Mouse (Mus musculus) limb, embryonic 14.5 days (tissue): ENCODE data around the gene Ddx58. TPM values are rescaled to one million over a fixed set of nuclear protein-coding genes. Genes with fewer than 3 reads are reported as not detected.
A peak's percentile ranks its signal among the peaks of the same experiment; 100 is the strongest.

Experiments
- ATAC-seq: fragments of 200-750 bp; cut with Nextera tagmentation; 2 replicates; pipeline ENCODE4 v1.8.0; 2017; ENCODE audit warnings: low read depth, moderate number of reproducible peaks, moderate TSS enrichment; ENCODE audit not compliant: low FRiP score
- DNase-seq: peaks from one replicate; pipeline ENCODE4 v3.0.0-alpha.2; 2015; ENCODE audit warnings: low spot score
- H3K27ac ChIP-seq: fragments of 300-500 bp; sonication (generic); replicated peaks from 2 replicates; pipeline ENCODE4 v1.5.1; 2014; ENCODE audit warnings: low read depth, mild to moderate bottlenecking, low read length, moderate library complexity, mixed read lengths
- H3K27me3 ChIP-seq: fragments of 300-500 bp; sonication (generic); 2 replicates; pipeline ENCODE4 v1.6.1; 2014; ENCODE audit warnings: low read length, mixed read lengths; ENCODE audit not compliant: control insufficient read depth, insufficient read depth
- H3K36me3 ChIP-seq: fragments of 300-500 bp; sonication (generic); 2 replicates; pipeline ENCODE4 v1.6.1; 2014; ENCODE audit warnings: mild to moderate bottlenecking, low read length, moderate library complexity, mixed read lengths; ENCODE audit not compliant: control insufficient read depth, insufficient read depth
- H3K4me1 ChIP-seq: fragments of 300-500 bp; sonication (generic); 2 replicates; pipeline ENCODE4 v1.6.1; 2014; ENCODE audit warnings: antibody characterized with exemption, low read length, mixed read lengths; ENCODE audit not compliant: control insufficient read depth, insufficient read depth
- H3K4me2 ChIP-seq: fragments of 300-500 bp; sonication (generic); replicated peaks from 2 replicates; pipeline ENCODE4 v1.6.1; 2014; ENCODE audit warnings: low read depth, mild to moderate bottlenecking, low read length, moderate library complexity; ENCODE audit not compliant: severe bottlenecking
- H3K4me3 ChIP-seq: fragments of 300-500 bp; sonication (generic); replicated peaks from 2 replicates; pipeline ENCODE4 v1.5.1; 2014; ENCODE audit warnings: low read length
- H3K9ac ChIP-seq: fragments of 300-500 bp; sonication (generic); 2 replicates; pipeline ENCODE4 v1.6.1; 2014; ENCODE audit warnings: mild to moderate bottlenecking, low read depth, low read length, moderate library complexity; ENCODE audit not compliant: severe bottlenecking
- H3K9me3 ChIP-seq: fragments of 300-500 bp; sonication (generic); 2 replicates; pipeline ENCODE4 v1.6.1; 2016; ENCODE audit warnings: low read length; ENCODE audit not compliant: control insufficient read depth
- POLR2A ChIP-seq: fragments of 200-500 bp; IDR thresholded peaks from 2 replicates; pipeline ENCODE4 v1.8.0; 2012; ENCODE audit warnings: inconsistent platforms, mild to moderate bottlenecking, moderate library complexity, borderline replicate concordance; ENCODE audit not compliant: insufficient read depth, insufficient read length; ENCODE audit errors: extremely low read depth
- WGBS: fragments of 180-500 bp; shearing (Covaris S2); extraction: QIAGEN DNeasy Blood & Tissue Kit; methylation state at CpG from one replicate; pipeline ENCODE4 v1.1.7; 2014; 5-methylcytosine and 5-hydroxymethylcytosine counted together
- polyA plus RNA-seq, 2 experiments: library from polyadenylated mRNA; depleted of rRNA in 1 of 2; stranded (reverse) in 1 of 2; unstranded in 1 of 2; fragments of >200 nt; fragmentation: Nextera tagmentation in 1 of 2; extraction: Ambion mirVana in 1 of 2; gene quantifications; 2 replicates each; pipeline versions ENCODE4 v1.2.1 to v1.2.3; 2012 to 2014

Ddx58 gene
- polyA plus RNA-seq, 2 experiments, result 10.3 to 10.7 TPM

DNA sequence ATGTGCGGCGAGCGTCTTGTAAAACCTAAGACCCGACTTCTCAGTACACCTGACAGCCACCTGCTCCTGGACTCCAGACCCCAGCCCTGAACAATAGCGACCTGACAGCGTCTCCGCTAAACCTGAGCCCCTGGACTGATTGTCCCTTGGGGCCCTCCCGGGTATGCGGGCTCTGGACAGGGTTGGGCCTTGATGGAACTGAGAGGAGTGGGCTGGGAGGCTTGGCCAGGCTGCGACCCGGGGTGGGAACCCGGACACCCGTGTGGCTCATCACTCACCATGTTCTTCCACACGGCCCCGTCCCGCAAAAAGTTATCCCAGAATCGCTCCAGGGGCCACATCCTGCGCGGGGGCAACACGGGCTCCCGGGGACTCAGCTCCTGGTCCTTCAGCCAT, 39.2 kb upstream of the Ddx58 start:
- no peak for TF ChIP-seq POLR2A
- 0% methylated on average over 21 of the region's 21 CpGs for WGBS
- H3K9ac ChIP-seq, result peak overlapping the region; percentile 90
- H3K27me3 ChIP-seq, result no peaks in the 10 kb centered on the region
- peak overlapping the region; percentile 83 for H3K4me2 ChIP-seq
- no peaks in the 10 kb centered on the region for H3K9me3 ChIP-seq
- peak overlapping the region; percentile 67; the same call in 1 of the 2 replicates for H3K27ac ChIP-seq
- H3K36me3 ChIP-seq, result peaks cover 10% of the 10 kb centered on the region
- H3K4me1 ChIP-seq, result peaks cover 9% of the 10 kb centered on the region
- DNase-seq, result no peak
- H3K4me3 ChIP-seq, result peak overlapping the region; percentile 98
- peak; percentile 64 for ATAC-seq

GRCm38 (mm10) chr4:40269430-40270032, 29.9 kb upstream of the Ddx58 start, which contains the start of the genes Smim27 and Topors:
Smim27 (plus strand) TSS chr4:40269579.
Topors (minus strand) TSS chr4:40269850.
- ATAC-seq, result peak; percentile 97
- under 1% methylated on average over 38 of the region's 38 CpGs for WGBS
- peak within 1 kb of the TSS; percentile 98 for H3K27ac ChIP-seq

GRCm38 (mm10) chr4:40268835-40269234, 29.2 kb upstream of the Ddx58 start:
- H3K36me3 ChIP-seq, result peaks cover 36% of the 10 kb centered on the region
- H3K9ac ChIP-seq, result peak overlapping the region; percentile 90
- no peaks in the 10 kb centered on the region for H3K9me3 ChIP-seq
- peak overlapping the region; percentile 82 for H3K4me3 ChIP-seq
- no peak for ATAC-seq
- WGBS, result 0% methylated on average over 16 of the region's 16 CpGs
- H3K4me1 ChIP-seq, result peaks cover 9% of the 10 kb centered on the region
- TF ChIP-seq POLR2A, result no peak
- DNase-seq, result peak; percentile 6
- H3K27ac ChIP-seq, result peak overlapping the region; percentile 98
- peak overlapping the region; percentile 86 for H3K4me2 ChIP-seq
- H3K27me3 ChIP-seq, result no peaks in the 10 kb centered on the region

More at GRCm38 (mm10) chr4:40269430-40270032, 29.9 kb upstream of the Ddx58 start, which contains the start of the genes Smim27 and Topors:
- Histone ChIP-seq H3K4me3 (peak within 1 kb of the TSS; percentile 82), H3K4me2 (peak within 1 kb of the TSS; percentile 86), H3K9ac (peak within 1 kb of the TSS; percentile 90), H3K9me3 (no peaks in the 10 kb centered on the region), H3K36me3 (peaks cover 36% of the 10 kb centered on the region), H3K27me3 (no peaks in the 10 kb centered on the region), H3K4me1 (peaks cover 9% of the 10 kb centered on the region)
- DNase-seq, result peak; percentile 98
- peak; percentile 90; the same call in 1 of the 2 replicates for TF ChIP-seq POLR2A

DNA sequence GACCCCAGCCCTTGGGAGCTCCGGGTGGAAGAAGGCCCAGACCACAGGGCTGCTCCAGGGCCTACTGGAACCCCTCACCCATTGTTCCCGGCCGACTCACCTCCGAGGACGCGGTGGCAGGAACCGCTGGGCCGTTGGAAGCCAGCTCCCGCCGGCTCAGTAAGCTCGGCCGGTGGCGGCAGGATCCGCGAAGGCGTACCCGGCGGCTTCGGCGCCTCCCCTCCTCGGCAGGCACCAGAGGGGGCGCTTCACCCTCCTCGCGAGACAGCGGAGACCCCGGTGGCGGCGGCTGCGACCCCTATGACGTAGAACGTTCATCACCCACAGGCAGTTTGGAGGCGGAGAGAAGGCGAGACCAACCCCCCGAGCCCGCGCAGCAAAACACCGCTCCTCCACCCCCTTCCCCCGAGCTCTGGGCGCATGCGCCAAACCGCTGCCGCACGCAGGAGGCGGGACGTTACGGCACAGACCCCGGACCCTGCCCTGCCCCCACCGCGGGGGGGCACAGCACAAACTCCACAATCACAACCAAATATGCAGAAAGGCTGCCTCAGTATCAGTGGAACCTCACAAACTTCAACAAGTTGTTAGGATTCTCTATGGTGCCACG, 28.7 kb upstream of the Ddx58 start:
- Histone ChIP-seq H3K4me3 (peak overlapping the region; percentile 82), H3K9me3 (no peaks in the 10 kb centered on the region), H3K36me3 (peaks cover 36% of the 10 kb centered on the region), H3K27ac (peak overlapping the region; percentile 98), H3K9ac (peak overlapping the region; percentile 90), H3K4me2 (peak overlapping the region; percentile 86), H3K4me1 (peaks cover 9% of the 10 kb centered on the region), H3K27me3 (no peaks in the 10 kb centered on the region)
- under 1% methylated on average over 44 of the region's 50 CpGs for WGBS
- 0 out of 2 replicates have a peak, but pooled peaks have one; percentile 29 for TF ChIP-seq POLR2A
- ATAC-seq, result peak; percentile 83
- DNase-seq, result peak; percentile 88

DNA sequence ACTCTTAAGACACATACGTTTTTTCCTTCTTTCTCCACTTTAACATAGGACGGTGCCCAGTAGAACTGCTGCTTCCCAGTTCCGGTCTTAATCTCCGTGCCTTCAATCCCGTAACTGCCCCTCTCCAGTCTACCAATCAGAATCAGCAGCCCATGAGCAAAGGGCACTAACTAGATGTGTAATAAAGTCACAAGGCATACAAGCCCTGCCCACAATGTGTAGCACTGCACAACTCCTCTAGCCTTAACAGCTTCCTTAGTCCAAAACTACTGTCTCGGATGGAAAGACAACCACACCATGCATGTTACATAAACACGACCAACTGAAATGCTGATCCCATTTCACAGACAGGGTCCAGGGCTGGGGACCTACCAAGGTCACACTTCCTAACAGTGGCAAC, 28.1 kb upstream of the Ddx58 start:
- Histone ChIP-seq H3K27me3 (no peaks in the 10 kb centered on the region), H3K4me2 (peak overlapping the region; percentile 86), H3K36me3 (peaks cover 42% of the 10 kb centered on the region), H3K27ac (peak overlapping the region; percentile 34; the same call in 1 of the 2 replicates), H3K4me1 (peaks cover 9% of the 10 kb centered on the region), H3K9ac (peak overlapping the region; percentile 90), H3K9me3 (no peaks in the 10 kb centered on the region), H3K4me3 (peak overlapping the region; percentile 82)
- 76% methylated on average over 7 of the region's 7 CpGs for WGBS
- DNase-seq (no peak), ATAC-seq (no peak)
- no peak for TF ChIP-seq POLR2A
